Mouse (Mus musculus) E14TG2a.4 (cell line): ENCODE measurements around the gene Tubb1.

Experiments used
- H3K27me3 ChIP-seq: 2 replicates; pipeline ENCODE4 v1.6.1; 2014; ENCODE audit warnings: low read length, control low read depth; ENCODE audit not compliant: insufficient read depth
- H3K36me3 ChIP-seq: 2 replicates; pipeline ENCODE4 v1.6.1; 2014; ENCODE audit warnings: low read length, control low read depth; ENCODE audit not compliant: insufficient read depth
- H3K4me1 ChIP-seq: replicated peaks from 2 replicates; pipeline ENCODE4 v1.6.1; 2014; ENCODE audit warnings: low read depth, low read length, control low read depth
- H3K4me3 ChIP-seq: replicated peaks from 2 replicates; pipeline ENCODE4 v1.5.1; 2014; ENCODE audit warnings: mild to moderate bottlenecking, low read length
- H3K9me3 ChIP-seq: 2 replicates; pipeline ENCODE4 v1.6.1; 2014; ENCODE audit warnings: low read length, control low read depth
- CTCF ChIP-seq: conservative IDR thresholded peaks from 2 replicates; pipeline ENCODE4 v1.5.1; 2014; ENCODE audit warnings: low read length
- NANOG ChIP-seq: IDR thresholded peaks from 2 replicates; pipeline ENCODE4 v1.6.1; 2014; ENCODE audit warnings: borderline replicate concordance, low read length, mixed read lengths
- POU5F1 ChIP-seq: IDR thresholded peaks from 2 replicates; pipeline ENCODE4 v1.6.1; 2014; ENCODE audit warnings: low read length, borderline replicate concordance

Tubb1 gene

GRCm38 (mm10) chr2:174472818-174473549, 22.5 kb downstream of the Tubb1 start, which contains the start of gene Prelid3b:
Gene Prelid3b, minus strand, starts transcription at chr2:174473081.
- no peak for TF ChIP-seq CTCF
- TF ChIP-seq NANOG = no peak
- no peak for TF ChIP-seq POU5F1
- H3K4me1 ChIP-seq = peaks cover 47% of the 10 kb centered on the region
- peaks cover 35% of the 10 kb centered on the region for H3K36me3 ChIP-seq
- no peaks in the 10 kb centered on the region for H3K9me3 ChIP-seq
- peak within 1 kb of the TSS; percentile 90 for H3K4me3 ChIP-seq
- H3K27me3 ChIP-seq = 0 out of 2 replicates have a peak, but pooled peaks cover 3% of the 10 kb centered on the region

- no peak for TF ChIP-seq CTCF
- no peak for TF ChIP-seq POU5F1
- no peak for TF ChIP-seq NANOG
- Histone ChIP-seq H3K27me3 (0 out of 2 replicates have a peak, but pooled peaks cover 3% of the 10 kb centered on the region), H3K36me3 (peaks cover 30% of the 10 kb centered on the region), H3K9me3 (no peaks in the 10 kb centered on the region), H3K4me1 (peaks cover 42% of the 10 kb centered on the region), H3K4me3 (peak overlapping the region; percentile 90)
These were observed 23.0 kb downstream of the Tubb1 start for GRCm38 (mm10) chr2:174473550-174473927.

- H3K4me3 ChIP-seq = no peak overlapping the region
- no peaks in the 10 kb centered on the region for H3K36me3 ChIP-seq
- 0 out of 2 replicates have a peak, but pooled peaks cover 3% of the 10 kb centered on the region for H3K27me3 ChIP-seq
- H3K4me1 ChIP-seq = peaks cover 6% of the 10 kb centered on the region
- H3K9me3 ChIP-seq = no peaks in the 10 kb centered on the region
- TF ChIP-seq POU5F1 (no peak), NANOG (no peak), CTCF (no peak)
These were observed 27.2 kb downstream of the Tubb1 start for GRCm38 (mm10) chr2:174477543-174478319.

GRCm38 (mm10) chr2:174478746-174479145, 28.3 kb downstream of the Tubb1 start:
- Histone ChIP-seq H3K36me3 (no peaks in the 10 kb centered on the region), H3K9me3 (no peaks in the 10 kb centered on the region), H3K27me3 (0 out of 2 replicates have a peak, but pooled peaks cover 3% of the 10 kb centered on the region), H3K4me3 (no peak overlapping the region), H3K4me1 (peaks cover 2% of the 10 kb centered on the region)
- no peak for TF ChIP-seq CTCF
- no peak for TF ChIP-seq POU5F1
- no peak for TF ChIP-seq NANOG

- Histone ChIP-seq H3K4me3 (no peak overlapping the region), H3K27me3 (no peaks in the 10 kb centered on the region), H3K36me3 (no peaks in the 10 kb centered on the region), H3K4me1 (no peaks in the 10 kb centered on the region), H3K9me3 (peaks cover 11% of the 10 kb centered on the region)
- no peak for TF ChIP-seq NANOG
- TF ChIP-seq CTCF = no peak
- no peak for TF ChIP-seq POU5F1
These were observed 36.5 kb downstream of the Tubb1 start for GRCm38 (mm10) chr2:174487005-174487404.

- H3K27me3 ChIP-seq = peaks cover 3% of the 10 kb centered on the region; the same call in 1 of the 2 replicates
- no peaks in the 10 kb centered on the region for H3K4me1 ChIP-seq
- H3K4me3 ChIP-seq = no peak overlapping the region
- no peaks in the 10 kb centered on the region for H3K36me3 ChIP-seq
- TF ChIP-seq POU5F1 = no peak
- TF ChIP-seq NANOG = no peak
- TF ChIP-seq CTCF = no peak
- H3K9me3 ChIP-seq = peaks cover 11% of the 10 kb centered on the region
These were observed 42.4 kb downstream of the Tubb1 start for GRCm38 (mm10) chr2:174492858-174493257.

DNA sequence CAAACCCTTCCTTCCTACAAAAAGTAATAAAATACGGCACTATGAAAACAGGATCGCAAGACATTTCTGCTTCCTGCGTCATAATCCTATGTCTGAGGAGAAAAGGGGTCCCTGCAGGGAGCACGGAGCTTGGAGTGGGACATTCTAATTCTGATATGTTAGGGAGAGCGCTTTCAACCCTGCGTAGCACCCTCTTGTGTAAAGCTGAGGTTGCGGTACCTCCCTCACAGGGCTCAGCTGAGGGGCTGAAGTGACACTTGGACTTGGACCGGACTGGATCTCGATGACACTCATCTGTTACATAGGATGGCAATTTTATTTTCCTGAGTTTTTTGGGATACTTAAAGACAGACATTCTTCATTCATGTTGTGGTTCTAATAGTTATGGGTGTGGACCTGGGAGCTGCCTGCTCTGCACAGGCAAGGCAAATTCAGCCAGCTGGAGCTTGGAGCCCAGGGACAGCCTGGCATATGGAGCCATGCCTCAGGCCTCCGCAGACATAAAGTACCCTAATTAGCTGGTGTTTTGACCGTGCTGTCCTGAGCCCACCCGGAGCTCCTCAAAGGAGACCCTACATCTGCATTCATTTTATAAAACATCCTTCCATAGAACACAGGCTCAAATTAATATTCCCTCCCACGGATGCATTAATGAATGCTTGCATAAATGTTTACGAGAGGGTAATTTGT, 50.5 kb downstream of the Tubb1 start:
- TF ChIP-seq CTCF = no peak
- TF ChIP-seq NANOG = no peak
- no peak for TF ChIP-seq POU5F1
- Histone ChIP-seq H3K27me3 (peaks cover 2% of the 10 kb centered on the region), H3K36me3 (no peaks in the 10 kb centered on the region), H3K4me1 (no peaks in the 10 kb centered on the region), H3K9me3 (peaks cover 9% of the 10 kb centered on the region), H3K4me3 (no peak overlapping the region)

DNA sequence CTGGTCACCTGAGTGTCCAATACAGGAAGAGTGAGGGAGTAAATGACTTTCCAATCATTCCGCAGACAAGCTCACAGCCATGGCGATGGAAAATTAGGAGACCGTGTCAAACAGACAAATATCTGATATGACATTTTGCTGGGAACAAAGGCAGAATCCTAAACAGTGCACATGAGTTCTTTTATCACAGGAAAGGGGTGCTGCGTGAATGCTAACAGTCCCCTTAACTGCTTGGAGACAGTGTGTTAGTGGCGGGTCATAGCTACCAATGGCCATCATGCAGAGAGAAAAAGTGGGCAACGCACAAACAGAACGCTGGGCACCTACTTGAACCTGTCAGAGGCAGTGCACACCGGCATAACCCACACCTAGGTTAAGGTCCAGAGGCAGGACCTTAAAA, 51.0 kb downstream of the Tubb1 start:
- no peak overlapping the region for H3K4me3 ChIP-seq
- no peaks in the 10 kb centered on the region for H3K4me1 ChIP-seq
- no peaks in the 10 kb centered on the region; the same call in 1 of the 2 replicates for H3K27me3 ChIP-seq
- H3K36me3 ChIP-seq = no peaks in the 10 kb centered on the region
- peaks cover 14% of the 10 kb centered on the region for H3K9me3 ChIP-seq
- no peak for TF ChIP-seq CTCF
- TF ChIP-seq NANOG = no peak
- TF ChIP-seq POU5F1 = no peak

- Histone ChIP-seq H3K9me3 (peaks cover 16% of the 10 kb centered on the region), H3K4me1 (no peaks in the 10 kb centered on the region), H3K27me3 (no peaks in the 10 kb centered on the region; the same call in 1 of the 2 replicates), H3K36me3 (no peaks in the 10 kb centered on the region), H3K4me3 (no peak overlapping the region)
- TF ChIP-seq NANOG (no peak), POU5F1 (no peak), CTCF (no peak)
These were observed 51.8 kb downstream of the Tubb1 start for GRCm38 (mm10) chr2:174502321-174502720.
